Mouse (Mus musculus): ENCODE measurements around the gene Tbp. TPM values are rescaled to one million over a fixed set of nuclear protein-coding genes. Genes with fewer than 3 reads are reported as not detected.

Tbp gene
- 83.0 and 101 TPM in 2 replicates for polyA plus RNA-seq (2012; rRNA removed)

GRCm38 (mm10) chr17:15499656-15500394 lies at the start of gene Tbp, which contains the start of gene Psmb1:
Gene Tbp (plus strand): TSS chr17:15499888.
Gene Psmb1 (minus strand): TSS chr17:15499751.
- no peak for TF ChIP-seq CTCF (IDR thresholded peaks at IDR 0.05; ENCODE audit: borderline replicate concordance, extremely low read depth, insufficient read depth, insufficient read length)
- TF ChIP-seq POLR2A (IDR thresholded peaks at IDR 0.05; ENCODE audit: borderline replicate concordance, extremely low read depth, insufficient read depth, insufficient read length, poor library complexity, severe bottlenecking): peak; percentile 33; the same call in 1 of the 2 replicates
- peak; percentile 99 for DNase-seq (ENCODE audit: low read depth)

- DNase-seq (ENCODE audit: low read depth): no peak
- TF ChIP-seq POLR2A (IDR thresholded peaks at IDR 0.05; ENCODE audit: borderline replicate concordance, extremely low read depth, insufficient read depth, insufficient read length, poor library complexity, severe bottlenecking) (no peak), CTCF (IDR thresholded peaks at IDR 0.05; ENCODE audit: borderline replicate concordance, extremely low read depth, insufficient read depth, insufficient read length) (no peak)
Observed at GRCm38 (mm10) chr17:15455203-15455602, 44.5 kb upstream of the Tbp start.

- TF ChIP-seq CTCF (IDR thresholded peaks at IDR 0.05; ENCODE audit: borderline replicate concordance, extremely low read depth, insufficient read depth, insufficient read length): no peak
- TF ChIP-seq POLR2A (IDR thresholded peaks at IDR 0.05; ENCODE audit: borderline replicate concordance, extremely low read depth, insufficient read depth, insufficient read length, poor library complexity, severe bottlenecking): no peak
- no peak for DNase-seq (ENCODE audit: low read depth)
Observed at GRCm38 (mm10) chr17:15456595-15456994, 43.1 kb upstream of the Tbp start.

GRCm38 (mm10) chr17:15459761-15460160 lies 39.9 kb upstream of the Tbp start:
- DNase-seq (ENCODE audit: low read depth): peak; percentile 20
- TF ChIP-seq POLR2A (IDR thresholded peaks at IDR 0.05; ENCODE audit: borderline replicate concordance, extremely low read depth, insufficient read depth, insufficient read length, poor library complexity, severe bottlenecking) (no peak), CTCF (IDR thresholded peaks at IDR 0.05; ENCODE audit: borderline replicate concordance, extremely low read depth, insufficient read depth, insufficient read length) (no peak)

GRCm38 (mm10) chr17:15461921-15462495 lies 37.7 kb upstream of the Tbp start:
- DNase-seq (ENCODE audit: low read depth): no peak
- TF ChIP-seq POLR2A (IDR thresholded peaks at IDR 0.05; ENCODE audit: borderline replicate concordance, extremely low read depth, insufficient read depth, insufficient read length, poor library complexity, severe bottlenecking): no peak
- TF ChIP-seq CTCF (IDR thresholded peaks at IDR 0.05; ENCODE audit: borderline replicate concordance, extremely low read depth, insufficient read depth, insufficient read length): no peak

GRCm38 (mm10) chr17:15467669-15468068 lies 32.0 kb upstream of the Tbp start:
- DNase-seq (ENCODE audit: low read depth): peak; percentile 82

GRCm38 (mm10) chr17:15472671-15473070 lies 27.0 kb upstream of the Tbp start:
- no peak for DNase-seq (ENCODE audit: low read depth)
- no peak for TF ChIP-seq CTCF (IDR thresholded peaks at IDR 0.05; ENCODE audit: borderline replicate concordance, extremely low read depth, insufficient read depth, insufficient read length)
- TF ChIP-seq POLR2A (IDR thresholded peaks at IDR 0.05; ENCODE audit: borderline replicate concordance, extremely low read depth, insufficient read depth, insufficient read length, poor library complexity, severe bottlenecking): no peak

More at GRCm38 (mm10) chr17:15467669-15468068, 32.0 kb upstream of the Tbp start:
- TF ChIP-seq CTCF (IDR thresholded peaks at IDR 0.05; ENCODE audit: borderline replicate concordance, extremely low read depth, insufficient read depth, insufficient read length): peak; percentile 91
- TF ChIP-seq POLR2A (IDR thresholded peaks at IDR 0.05; ENCODE audit: borderline replicate concordance, extremely low read depth, insufficient read depth, insufficient read length, poor library complexity, severe bottlenecking): no peak

GRCm38 (mm10) chr17:15490542-15490941 lies 9.1 kb upstream of the Tbp start:
- DNase-seq (ENCODE audit: low read depth): no peak
- TF ChIP-seq CTCF (IDR thresholded peaks at IDR 0.05; ENCODE audit: borderline replicate concordance, extremely low read depth, insufficient read depth, insufficient read length): no peak
- no peak for TF ChIP-seq POLR2A (IDR thresholded peaks at IDR 0.05; ENCODE audit: borderline replicate concordance, extremely low read depth, insufficient read depth, insufficient read length, poor library complexity, severe bottlenecking)

GRCm38 (mm10) chr17:15497882-15498752 lies 1.6 kb upstream of the Tbp start:
- peak; percentile 64; the same call in 1 of the 2 replicates for TF ChIP-seq POLR2A (IDR thresholded peaks at IDR 0.05; ENCODE audit: borderline replicate concordance, extremely low read depth, insufficient read depth, insufficient read length, poor library complexity, severe bottlenecking)
- TF ChIP-seq CTCF (IDR thresholded peaks at IDR 0.05; ENCODE audit: borderline replicate concordance, extremely low read depth, insufficient read depth, insufficient read length): no peak
- DNase-seq (ENCODE audit: low read depth): peak; percentile 97

DNA sequence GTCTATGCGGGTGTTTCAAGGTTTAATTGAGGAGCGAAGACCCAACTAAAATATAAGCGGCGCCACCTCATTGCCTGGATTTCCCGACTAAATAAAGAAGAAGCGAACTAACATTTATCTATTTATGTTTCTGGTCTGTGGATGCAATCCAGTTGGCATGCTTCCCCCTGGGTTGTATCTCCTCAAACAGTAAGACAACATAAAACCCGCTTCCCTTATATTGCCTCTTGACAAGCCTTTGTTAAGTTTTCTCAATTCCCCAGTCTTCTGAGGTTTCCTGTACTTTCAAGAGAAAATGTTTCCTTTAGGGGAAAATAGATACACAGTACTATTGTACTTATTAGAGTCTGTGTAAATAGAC lies 955 bp upstream of the Tbp start:
- TF ChIP-seq POLR2A (IDR thresholded peaks at IDR 0.05; ENCODE audit: borderline replicate concordance, extremely low read depth, insufficient read depth, insufficient read length, poor library complexity, severe bottlenecking): no peak
- TF ChIP-seq CTCF (IDR thresholded peaks at IDR 0.05; ENCODE audit: borderline replicate concordance, extremely low read depth, insufficient read depth, insufficient read length): no peak
- DNase-seq (ENCODE audit: low read depth): no peak

DNA sequence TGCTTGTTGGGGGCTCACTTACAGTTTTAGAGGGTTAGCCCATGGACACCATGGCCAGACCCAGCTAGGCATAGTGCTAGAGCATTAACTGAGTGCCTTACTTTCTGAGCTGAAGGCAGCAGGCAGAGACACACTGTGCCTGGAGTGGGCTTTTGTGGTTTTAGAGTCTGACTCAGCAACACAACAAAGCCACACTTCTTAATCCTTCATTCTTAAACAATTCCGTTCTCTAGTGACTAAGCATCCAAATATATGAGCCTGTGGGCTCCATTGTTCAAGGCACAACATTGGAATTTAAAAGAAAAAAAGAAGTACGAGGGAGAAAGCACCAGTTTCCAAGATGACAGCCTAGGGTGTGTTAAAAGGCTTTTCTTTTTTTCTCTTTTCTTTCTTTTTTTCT lies 11.0 kb downstream of the Tbp start:
- no peak for DNase-seq (ENCODE audit: low read depth)
- TF ChIP-seq CTCF (IDR thresholded peaks at IDR 0.05; ENCODE audit: borderline replicate concordance, extremely low read depth, insufficient read depth, insufficient read length) (no peak), POLR2A (IDR thresholded peaks at IDR 0.05; ENCODE audit: borderline replicate concordance, extremely low read depth, insufficient read depth, insufficient read length, poor library complexity, severe bottlenecking) (no peak)

Measured in brain, embryonic 14.5 days (tissue).